Mouse (Mus musculus): ENCODE results near the gene Dock10.

DNA sequence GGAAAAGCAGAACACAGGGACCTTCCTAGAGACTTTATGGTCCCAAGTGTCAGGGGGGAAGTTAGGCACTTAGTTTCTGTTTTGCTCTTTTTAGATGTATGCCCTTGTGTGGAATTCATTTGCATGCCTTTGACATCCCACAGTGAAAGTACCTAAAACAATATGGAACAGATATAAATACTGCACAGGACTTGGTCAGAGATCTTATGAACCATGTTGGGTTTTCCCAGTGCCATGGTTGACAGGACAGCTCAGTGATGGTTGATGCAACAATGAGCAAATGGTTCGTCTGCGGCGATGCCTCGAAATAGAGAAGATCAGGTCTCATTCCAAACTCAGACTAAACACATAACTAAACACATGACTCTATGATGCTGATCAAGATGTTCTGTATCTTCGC, 143.6 kb downstream of the Dock10 start:
- TF ChIP-seq POLR2A (IDR thresholded peaks at IDR 0.05; ENCODE audit: extremely low read depth, insufficient read depth, low read length) (no peak), CTCF (IDR thresholded peaks at IDR 0.05; ENCODE audit: low read depth, low read length) (no peak)
